Mouse (Mus musculus) cerebellum, postnatal 10 days (tissue): ENCODE data around the gene Zfhx3.

Experiments used
- DNase-seq, 2 experiments: peaks; one replicate each; pipeline ENCODE4 v3.0.0; 2021; ENCODE audit warnings: mixed read lengths in 2 of 2

Zfhx3 gene

GRCm38 (mm10) chr8:108706848-108707541 lies 764.6 kb downstream of the Zfhx3 start:
- DNase-seq: no peak

GRCm38 (mm10) chr8:108707576-108708281 lies 765.3 kb downstream of the Zfhx3 start:
- DNase-seq: no peak

GRCm38 (mm10) chr8:108708833-108709387 lies 766.5 kb downstream of the Zfhx3 start:
- DNase-seq: no peak

GRCm38 (mm10) chr8:108709441-108709840 lies 767.0 kb downstream of the Zfhx3 start:
- no peak for DNase-seq

- DNase-seq: no peak
Observed at GRCm38 (mm10) chr8:108709928-108710606, 767.6 kb downstream of the Zfhx3 start.

- no peak for DNase-seq
Observed at GRCm38 (mm10) chr8:108710607-108711489, 768.4 kb downstream of the Zfhx3 start.

DNA sequence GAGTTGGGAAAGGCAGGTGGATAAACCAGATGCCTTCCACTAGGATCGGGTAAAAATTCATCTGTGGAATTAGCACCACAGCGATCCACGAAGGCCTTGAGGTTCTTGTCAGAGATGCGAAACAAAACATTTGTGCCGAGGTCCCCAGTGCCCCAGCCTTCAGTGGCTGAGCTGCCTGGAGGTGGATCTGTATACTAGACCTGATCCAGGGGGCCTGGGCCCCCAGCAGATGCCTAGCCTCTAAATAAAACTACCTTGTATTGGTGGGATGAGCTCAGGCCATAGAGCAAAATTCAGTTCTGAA lies 769.0 kb downstream of the Zfhx3 start:
- no peak for DNase-seq

DNA sequence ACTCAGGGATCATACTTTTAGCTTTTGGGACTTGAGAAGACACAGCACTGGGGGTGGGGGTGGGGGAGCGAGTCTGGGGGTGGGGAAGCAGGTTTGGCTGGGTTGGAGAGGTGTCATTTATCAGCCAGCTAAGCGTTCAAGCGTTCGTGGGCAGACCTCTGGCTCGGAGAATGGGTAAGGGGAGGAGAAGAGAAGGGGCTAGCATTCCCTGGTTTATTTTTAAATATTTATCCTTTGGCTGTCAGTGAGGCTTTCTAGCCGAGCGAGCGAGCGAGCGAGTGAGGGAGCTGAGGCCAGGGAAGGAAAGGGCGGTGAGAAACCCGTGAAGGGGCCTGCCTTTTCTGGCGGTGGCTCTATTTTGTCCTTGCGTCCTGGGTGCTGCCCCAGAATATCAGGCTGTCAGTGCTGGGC lies 769.6 kb downstream of the Zfhx3 start:
- no peak for DNase-seq

GRCm38 (mm10) chr8:108712607-108713006 lies 770.2 kb downstream of the Zfhx3 start:
- DNase-seq: no peak

DNA sequence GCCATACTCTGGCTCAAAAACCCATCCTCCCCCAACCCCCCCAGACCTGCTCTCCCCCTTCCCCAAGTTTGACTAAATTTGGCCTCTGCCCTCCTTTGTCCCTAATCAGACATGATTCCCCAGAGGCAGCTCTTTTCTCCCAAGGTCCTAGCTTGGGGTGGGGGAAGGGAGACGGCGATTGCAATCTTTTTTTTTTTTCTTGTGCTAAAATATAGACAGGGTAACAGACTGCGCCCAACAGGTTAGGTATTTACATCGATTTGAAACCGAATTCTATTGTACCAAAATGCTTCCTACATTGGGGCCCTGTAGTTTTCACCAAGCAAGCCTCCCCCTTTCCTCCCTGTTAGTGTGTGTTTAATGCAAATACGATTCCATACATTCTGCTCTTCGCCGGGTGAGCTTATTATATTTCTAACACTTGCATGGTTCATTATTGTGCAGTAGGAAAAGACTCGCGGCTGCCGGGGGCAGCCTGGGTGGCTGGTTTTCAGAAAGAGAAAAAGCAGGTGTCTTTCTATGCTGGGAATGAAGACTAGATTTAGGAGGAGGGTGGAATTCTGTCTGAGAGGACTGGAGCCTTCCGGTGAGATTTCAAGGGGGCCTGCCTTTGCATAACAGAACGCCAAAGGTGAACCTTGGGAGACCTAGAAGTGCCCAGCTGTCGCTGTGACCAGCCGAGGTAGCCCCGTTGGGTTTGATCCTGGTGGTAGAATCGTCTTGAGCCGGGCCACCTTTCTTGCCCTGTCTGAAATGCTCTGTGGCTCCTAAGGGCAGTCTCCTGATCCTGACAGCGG lies 771.1 kb downstream of the Zfhx3 start:
- no peak for DNase-seq

- peak in 1 of 2 experiments; percentile 28 for DNase-seq
Observed at GRCm38 (mm10) chr8:108714143-108714635, 771.7 kb downstream of the Zfhx3 start.

GRCm38 (mm10) chr8:108714636-108715415 lies 772.4 kb downstream of the Zfhx3 start:
- DNase-seq: peak; percentile 50 to 58

DNA sequence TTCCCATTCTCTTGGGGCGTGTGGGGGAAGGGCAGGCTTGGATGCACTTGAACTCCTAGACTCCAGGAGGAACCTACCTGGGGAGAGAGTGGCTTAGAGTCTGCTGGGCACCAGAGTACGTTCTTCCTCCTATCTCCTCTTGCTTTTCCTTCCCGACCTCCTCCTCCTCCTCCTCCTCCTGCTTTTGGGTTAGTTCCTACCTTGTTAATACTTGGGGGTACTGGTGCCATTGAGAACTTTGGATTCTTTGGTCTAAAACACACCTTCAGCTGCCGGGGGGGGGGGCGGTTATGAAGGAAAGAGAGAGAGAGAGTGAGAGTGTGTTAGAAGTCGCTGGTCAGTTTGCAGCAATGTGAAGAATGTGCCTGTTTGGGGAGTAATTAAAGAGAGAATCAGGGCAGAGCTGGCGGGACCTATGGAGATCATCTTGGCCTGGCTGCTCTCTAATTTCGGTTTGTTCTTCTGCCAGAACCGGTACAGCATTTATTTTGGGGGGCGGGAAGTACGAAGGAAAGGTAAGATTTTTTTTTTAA lies 773.0 kb downstream of the Zfhx3 start:
- DNase-seq: no peak

- DNase-seq: no peak
Observed at GRCm38 (mm10) chr8:108716291-108716811, 773.9 kb downstream of the Zfhx3 start.

- no peak for DNase-seq
Observed at GRCm38 (mm10) chr8:108717545-108717944, 775.1 kb downstream of the Zfhx3 start.

- DNase-seq: no peak
Observed at GRCm38 (mm10) chr8:108718031-108718430, 775.6 kb downstream of the Zfhx3 start.

GRCm38 (mm10) chr8:108720840-108721239 lies 778.4 kb downstream of the Zfhx3 start:
- no peak for DNase-seq

GRCm38 (mm10) chr8:108722671-108723513 lies 780.4 kb downstream of the Zfhx3 start:
- peak; percentile 86 to 90 for DNase-seq

- DNase-seq: no peak
Observed at GRCm38 (mm10) chr8:108723636-108724035, 781.2 kb downstream of the Zfhx3 start.
